Mouse (Mus musculus) left cerebral cortex, adult 11 months (tissue): ENCODE measurements around the gene Acad8.

Experiments
- DNase-seq: peaks from one replicate; pipeline ENCODE4 v3.0.0; 2022; ENCODE audit warnings: low spot score

Acad8 gene

DNA sequence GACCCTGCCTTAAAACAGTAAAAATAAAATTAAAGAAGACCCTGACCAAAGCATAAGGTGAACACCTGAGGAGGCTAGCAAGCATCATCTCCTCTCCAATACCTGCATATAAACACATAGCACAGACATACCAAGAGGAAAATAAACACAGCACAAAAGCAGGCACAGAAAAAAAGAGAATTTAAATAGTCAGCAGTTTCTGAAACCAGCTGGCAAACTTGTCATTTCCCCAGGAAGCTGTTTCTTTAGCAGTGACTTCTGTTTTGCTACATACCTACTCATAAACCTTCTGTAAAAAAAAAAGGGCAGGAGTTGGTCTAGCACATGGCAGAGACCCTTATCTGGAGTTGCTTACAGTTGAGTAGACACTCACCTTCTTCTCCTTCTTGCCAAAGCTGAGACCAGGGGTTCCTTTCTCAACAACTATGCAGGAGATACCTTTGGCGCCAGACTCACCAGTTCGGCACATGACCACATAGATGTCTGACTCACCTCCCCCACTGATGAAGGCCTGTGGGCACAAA is 14.2 kb downstream of the Acad8 start:
- DNase-seq: no peak

DNA sequence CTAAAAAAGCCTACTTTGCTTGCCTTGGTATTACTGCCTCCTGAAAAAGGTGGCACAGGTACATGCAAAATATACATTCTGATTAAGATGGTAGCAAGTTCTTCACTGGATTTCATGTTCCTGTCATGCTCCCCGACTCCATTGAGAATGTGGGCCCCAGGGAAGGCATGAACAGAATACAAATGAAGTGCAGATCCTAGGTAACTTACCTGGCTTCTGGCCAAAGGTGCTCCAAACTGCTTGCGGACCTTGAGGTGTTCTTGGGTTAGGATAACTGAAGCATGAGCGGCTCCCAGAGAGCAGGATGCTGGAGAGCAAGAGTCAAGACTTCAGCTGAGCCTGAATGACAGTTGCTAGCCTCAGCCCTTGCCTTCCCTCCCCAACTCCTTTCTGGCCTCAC is 20.6 kb downstream of the Acad8 start:
- no peak for DNase-seq

DNA sequence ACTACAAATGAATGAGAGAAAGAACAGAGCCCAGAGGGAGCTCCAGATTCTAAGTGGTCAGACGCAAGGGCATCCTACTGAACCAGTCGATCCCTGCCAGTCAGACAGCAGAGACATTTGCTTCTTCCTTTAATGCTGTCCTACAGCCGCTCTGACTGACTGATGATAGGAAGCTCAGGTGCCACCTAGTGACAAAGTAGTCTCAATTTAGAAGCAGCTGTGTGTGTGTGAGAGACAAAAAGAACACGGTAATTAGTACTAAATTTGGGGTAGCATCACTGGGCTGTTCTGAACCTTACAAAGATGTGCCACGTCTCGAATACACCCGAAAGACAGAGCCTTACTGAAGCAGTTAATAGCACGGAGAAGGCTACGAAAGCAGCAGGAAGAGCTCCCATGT is 21.6 kb downstream of the Acad8 start:
- DNase-seq: no peak

DNA sequence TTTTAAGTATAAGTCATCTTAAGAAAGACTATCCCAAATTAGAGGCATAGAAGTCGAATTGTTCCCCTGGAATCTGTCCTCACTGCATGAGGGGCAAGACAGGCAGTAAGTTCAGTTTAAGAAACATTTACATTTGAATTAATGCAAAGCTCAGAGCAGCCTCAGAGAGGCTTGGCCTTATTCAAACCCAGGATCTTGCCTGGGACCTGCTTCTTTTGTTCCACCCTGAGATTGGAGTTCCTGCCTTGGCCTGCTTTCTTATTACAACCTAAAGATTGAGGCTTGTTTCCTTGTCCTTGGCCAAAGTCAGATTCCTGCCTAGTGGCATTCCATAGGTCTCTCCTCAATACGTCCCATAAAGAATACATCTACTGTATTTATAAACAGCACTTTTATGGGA is 51.6 kb downstream of the Acad8 start:
- DNase-seq: no peak

DNA sequence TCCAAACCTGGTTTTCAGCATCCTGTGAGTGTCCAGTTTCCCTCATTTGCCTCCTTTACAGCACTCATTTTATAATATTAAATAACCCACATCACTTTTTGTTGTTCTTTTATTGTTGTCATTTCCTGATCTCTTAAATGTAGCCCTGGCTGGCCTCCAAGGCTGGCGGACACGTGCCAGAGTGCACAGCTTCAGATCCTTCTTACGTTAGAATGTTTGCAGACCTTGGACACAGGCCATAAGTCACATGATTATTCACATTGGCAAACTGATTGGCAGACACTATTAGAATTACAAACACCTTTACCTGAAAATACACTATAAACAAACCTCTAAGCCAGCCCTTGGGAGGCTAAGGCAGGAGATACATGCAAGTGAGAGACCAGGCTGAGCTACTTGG is 75.2 kb downstream of the Acad8 start:
- no peak for DNase-seq
